Mouse (Mus musculus) lung, postnatal 14 days (tissue): ENCODE measurements around the gene Nr1d1.
"Not testable (repeated sequence)": the region's sequence is repeated elsewhere in the genome, so short reads cannot be mapped to it uniquely, and the experiment has no call there.

Experiments
- DNase-seq: peaks from one replicate; pipeline ENCODE4 v3.0.0; 2021

Nr1d1 gene

DNA sequence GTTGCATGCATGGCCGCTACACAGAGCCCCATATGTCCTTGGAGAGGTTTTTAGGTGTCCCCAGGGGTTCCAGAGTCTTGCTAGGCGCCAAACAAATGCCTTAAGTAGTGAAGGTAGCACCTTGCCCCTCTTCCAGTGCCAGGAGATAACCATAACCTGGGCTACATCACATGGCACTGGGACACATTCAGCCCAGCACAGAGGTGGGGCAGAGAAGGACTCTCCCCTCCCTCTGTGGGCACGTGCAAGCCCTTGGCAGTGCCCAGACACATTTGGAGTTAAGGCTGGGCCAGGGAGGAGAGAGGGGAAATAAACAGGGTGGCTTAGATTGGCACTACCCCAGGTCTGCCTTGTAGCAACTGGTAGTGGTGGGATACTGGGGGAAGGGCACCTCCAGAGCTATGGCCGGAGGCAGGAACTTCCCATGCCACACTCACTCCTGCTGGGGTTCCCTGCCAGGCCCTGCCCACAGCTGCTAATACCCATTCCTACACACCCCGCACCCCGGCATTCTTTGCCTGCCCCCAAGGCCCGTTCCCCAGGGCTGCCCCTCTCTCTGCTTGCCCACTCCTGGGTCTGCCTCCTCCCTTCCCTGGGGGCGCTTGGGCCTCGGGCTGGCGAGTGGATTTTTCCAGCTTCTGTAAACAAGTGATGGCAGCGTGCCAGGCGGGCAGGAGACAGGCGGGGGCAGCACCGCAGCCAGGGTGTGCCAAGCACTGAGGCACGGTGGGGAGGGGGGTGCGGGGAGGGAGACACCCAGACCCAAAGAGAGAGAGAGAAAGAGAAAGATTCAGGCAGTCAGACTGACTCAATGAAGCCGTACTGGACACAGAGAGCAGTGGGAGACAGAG lies 24.6 kb downstream of the Nr1d1 start:
- DNase-seq, result peak; percentile 83

- DNase-seq, result no peak
Measured at GRCm38 (mm10) chr11:98749716-98750115, 25.4 kb downstream of the Nr1d1 start.

DNA sequence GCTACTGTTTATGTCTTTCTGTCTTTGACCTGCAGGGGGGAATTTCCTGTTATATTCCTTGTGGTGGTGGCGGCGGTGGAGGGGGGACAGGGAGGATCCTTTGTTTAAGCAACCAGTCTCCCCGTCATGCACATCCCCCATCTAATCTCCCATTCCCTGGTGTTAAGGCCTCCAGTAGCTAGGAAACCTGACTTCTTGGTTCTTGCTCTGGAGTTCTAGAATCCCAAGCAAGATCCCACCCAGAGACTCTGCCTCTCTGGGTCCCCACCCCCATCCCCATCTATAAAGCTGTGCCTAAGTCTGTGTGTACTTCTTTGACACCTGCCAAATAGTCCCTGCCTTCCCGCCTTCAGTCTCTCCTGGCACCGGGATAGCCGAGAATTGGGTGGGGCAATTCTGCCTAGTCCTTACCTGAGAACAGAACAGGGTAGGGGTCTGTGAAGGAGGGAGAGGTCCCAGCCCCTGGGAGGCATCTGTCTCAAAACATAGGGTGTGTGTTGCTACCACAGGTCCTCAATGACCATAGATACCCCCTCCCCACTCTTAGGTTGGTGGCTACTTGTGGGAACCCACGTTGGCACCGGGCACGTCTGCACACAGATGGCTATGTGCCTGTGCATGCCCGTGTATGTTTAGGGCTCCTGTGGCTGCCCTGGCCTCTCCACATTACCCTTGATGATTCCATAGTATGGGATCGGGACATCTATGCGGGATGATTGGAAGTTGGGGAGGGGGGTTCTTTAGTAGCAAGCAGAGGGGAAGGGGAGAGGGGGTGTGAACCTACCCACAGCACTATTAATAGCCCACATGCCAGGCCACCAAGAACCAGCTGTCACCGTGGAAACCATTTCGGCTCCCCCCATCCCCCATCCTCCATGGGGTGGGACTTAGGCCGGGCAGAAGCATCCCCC lies 26.4 kb downstream of the Nr1d1 start:
- peak; percentile 68 for DNase-seq

- DNase-seq, result no peak
Measured at GRCm38 (mm10) chr11:98747804-98748505, 27.2 kb downstream of the Nr1d1 start.

DNA sequence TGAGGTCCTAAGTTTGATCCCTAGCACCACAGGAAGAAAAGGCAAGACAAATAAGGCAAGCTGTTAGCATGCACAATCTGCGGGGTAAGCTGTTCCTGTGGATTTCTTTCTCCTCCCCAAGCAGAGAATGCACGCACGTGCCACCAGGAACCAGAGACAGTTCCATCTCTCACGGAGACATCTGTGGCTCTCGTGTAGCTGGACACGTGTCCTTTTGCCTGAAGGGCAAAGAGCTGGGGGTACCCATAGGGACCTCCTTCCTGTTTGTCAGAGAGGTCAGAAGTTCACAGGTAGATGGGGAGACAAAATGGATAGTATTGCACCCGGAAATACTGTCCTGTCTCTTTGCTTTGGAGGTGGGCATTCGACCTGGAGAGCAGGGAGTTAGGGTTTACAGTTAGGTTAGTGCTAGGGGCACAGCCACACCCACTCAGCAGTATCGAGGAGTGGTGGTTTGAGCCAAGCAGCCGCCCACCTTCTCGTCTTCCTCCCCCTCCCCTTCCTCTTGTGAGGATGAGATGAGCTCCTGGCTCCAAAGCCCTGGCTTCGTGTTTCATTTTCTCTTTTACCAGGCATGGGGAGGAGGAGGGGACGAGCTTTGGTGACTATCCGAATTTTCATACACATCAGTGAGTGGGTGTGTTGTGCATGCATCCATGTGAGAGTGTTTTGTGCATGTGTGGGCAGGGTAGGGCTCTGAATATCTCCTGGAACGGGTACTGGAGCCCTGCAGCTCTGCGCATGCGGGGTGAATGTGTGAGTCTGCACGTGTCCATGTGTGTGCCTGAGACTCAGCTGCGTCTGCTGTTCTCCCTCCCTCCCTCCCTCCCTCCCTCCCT lies 28.1 kb downstream of the Nr1d1 start:
- DNase-seq, result peak; percentile 72

GRCm38 (mm10) chr11:98745932-98746853 lies 28.9 kb downstream of the Nr1d1 start:
- DNase-seq, result no peak

DNA sequence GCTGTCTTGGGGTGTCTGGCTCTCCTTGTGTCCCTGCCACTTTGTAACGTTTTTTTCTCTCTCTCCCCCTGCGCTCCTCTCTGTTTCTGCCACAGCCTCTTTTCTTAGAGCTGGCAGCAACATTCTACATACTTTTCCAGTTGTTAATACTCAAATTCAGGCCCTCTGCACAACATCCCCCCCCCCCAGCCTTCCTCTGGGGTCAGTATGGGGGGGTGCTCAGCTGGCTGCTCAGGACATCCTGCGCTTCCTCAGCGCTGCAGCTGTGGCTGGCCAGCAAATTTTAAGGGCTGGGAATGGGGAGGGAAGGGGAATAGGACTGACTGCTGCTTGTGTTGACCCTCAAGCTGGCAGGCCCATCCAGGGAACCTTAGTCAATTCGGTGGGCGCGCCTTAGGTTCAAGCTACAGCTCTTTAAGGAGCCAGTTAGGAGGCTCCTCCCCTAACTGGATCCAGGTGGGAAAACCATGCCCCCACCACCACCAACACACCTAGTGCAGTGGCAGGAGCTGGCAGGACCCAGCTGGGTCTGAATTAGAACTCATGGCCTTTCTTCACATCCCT lies 30.6 kb downstream of the Nr1d1 start:
- DNase-seq, result no peak

DNA sequence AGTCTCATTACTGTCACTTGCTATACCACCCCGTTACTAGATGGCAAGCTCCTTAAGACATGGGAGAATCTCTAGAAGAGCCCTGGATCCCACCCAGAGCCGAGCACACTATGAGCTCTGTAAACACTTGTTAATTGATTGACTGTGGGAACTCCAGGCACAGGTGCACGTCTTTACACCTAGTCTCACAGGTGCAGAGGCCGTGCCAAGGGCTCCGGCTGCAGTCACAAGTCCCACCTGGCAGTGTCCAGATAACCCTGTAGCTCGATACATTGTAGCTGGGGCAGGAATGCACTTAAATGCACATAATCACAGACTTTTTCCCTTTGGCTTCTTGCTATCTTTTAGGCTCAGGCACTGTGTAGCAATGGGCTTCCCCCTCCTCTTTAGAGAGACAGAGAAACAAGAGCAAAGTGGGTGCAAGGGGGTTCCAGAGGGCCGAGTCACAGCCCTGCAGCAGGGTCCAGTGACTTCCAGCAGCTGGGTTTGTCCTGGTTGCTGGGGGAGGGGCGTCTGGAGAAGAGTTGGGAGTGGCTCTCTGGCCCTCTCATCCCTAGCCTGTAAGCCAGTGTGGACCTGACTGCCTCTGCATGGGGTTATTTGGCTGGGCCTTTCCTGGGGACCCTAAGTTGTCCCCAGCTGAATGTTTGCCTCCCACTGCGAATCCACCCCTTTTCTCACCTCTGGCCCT lies 31.3 kb downstream of the Nr1d1 start:
- DNase-seq, result peak; percentile 66

GRCm38 (mm10) chr11:98742397-98743291 lies 32.5 kb downstream of the Nr1d1 start:
- no peak for DNase-seq

DNA sequence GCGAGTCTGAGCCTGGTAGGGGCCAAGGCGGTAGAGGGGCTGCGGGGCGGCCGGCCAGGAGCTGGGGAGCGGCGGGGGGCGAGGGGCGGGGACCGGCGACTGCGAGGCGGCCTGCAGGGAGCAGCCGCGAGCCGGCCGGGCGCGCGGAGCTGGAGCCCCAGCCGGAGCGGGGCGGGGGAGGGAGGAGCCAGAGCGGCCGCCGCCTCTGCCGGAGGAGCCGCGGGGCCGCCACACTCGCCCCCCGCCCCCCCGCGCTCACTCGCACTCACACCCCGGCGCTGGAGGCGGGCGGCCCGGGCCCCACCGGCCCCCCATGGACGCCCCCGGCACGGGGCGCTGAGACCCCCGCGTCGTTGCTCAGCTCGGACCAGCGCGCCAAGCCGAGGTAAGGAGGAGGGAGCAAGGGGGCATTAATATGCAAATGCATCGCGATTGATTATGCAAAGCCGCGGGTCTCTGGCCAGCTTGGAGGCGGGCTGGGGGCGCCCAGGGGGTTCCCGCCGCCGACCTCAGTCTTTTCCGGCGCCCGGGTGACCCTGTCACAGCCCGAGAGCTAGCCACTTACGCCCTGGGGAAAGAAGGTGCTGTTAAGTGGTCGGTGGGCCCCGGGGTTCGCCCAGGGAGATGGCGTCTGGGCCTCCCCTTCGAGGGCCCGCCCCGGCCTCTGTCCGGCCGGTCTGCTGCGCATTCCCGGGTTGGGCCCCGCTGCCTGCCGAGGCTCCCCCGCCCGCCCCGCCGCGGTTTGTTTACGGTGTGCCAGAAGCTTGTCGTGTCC lies 33.3 kb downstream of the Nr1d1 start:
- peak; percentile 85 for DNase-seq

DNA sequence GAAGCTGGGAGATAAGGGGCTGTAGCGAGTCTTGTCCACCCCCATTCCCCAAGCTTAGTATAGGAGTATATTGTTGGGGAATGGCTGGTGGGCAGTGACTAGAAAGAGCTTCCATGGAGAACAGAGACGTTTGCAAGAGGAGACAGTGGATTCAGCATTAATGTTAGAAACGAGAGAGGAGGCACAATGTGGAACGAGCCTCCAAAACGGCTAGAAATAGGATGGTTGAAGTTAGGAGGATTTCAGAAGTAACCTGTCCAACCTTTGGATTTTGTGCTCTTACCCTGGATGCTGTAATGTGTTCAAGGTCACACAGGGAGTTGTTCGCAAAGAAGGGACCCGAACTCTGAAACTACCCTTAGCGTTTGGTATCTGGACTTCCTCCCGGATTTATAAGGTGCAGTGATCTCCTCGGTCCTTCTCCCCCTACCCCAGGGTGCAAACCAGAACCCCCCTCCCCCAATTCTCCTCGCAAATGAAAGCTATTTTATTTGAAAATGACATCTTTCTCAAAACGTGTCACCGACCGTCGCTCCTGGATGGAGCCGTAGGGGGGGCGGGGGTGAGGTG lies 34.0 kb downstream of the Nr1d1 start:
- no peak for DNase-seq

GRCm38 (mm10) chr11:98740393-98741050 lies 34.6 kb downstream of the Nr1d1 start, which contains the start of gene Thra:
Gene Thra, plus strand, starts transcription at chr11:98740638.
- DNase-seq, result peak; percentile 68

GRCm38 (mm10) chr11:98740026-98740392 lies 35.1 kb downstream of the Nr1d1 start:
- no peak for DNase-seq

DNA sequence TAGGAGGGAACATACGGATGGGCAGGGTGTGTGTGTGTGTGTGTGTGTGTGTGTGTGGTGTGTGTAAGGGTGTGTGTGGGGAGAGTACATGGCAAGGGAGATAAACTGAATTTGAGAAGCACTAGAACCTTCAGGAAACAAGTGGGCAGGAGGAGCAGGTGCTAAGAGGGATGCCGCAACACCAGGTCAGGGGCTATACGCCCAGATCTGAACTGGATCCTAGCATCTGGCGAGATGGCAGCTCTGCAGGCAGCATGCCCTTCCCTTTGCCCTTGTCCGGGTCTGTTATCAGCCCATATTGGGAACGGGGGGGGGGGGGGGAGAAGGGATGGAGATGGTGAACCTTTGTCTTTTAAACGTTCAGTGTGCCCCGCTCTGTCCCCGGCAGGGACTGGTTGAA lies 36.2 kb downstream of the Nr1d1 start:
- DNase-seq, result no peak

- no peak for DNase-seq
Measured at GRCm38 (mm10) chr11:98738428-98738911, 36.7 kb downstream of the Nr1d1 start.

DNA sequence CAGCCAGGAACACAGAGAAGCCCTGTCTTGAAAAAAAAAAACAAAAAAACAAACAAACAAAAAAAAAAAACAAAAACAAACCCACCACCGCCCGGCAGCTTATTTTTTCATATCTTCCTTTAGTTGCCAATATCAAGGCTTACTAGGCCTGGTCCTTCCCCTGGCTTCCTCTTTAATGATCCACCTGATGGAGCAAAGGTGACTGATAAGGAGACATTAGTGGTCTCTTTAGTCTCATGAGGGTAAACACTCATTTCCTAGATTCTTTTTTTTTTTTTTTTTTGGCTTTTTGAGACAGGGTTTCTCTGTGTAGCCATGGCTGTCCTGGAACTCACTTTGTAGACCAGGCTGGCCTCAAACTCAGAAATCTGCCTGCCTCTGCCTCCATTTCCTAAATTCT lies 37.9 kb downstream of the Nr1d1 start:
- not testable (repeated sequence) for DNase-seq

DNA sequence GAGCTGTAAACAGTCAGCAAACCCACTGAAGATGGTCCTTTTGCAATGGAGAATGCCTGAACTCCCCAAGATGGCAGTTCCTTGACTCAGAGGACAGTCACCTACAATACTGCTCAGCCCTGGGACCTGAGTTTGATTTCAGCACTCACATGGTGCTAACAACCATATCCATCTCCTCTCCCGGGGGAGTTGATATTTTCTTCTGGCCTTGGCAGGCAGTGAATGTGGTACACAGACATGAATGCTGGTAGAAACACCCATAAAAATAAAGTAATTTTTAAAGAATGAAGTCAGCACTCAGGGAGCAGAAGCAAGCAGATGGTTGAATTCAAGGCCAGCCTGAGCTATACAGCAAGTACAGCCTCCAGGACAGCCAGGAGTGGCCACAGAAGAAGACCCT lies 39.0 kb downstream of the Nr1d1 start:
- no peak for DNase-seq
